Mouse (Mus musculus): ENCODE data around the gene Rps11. TPM values are rescaled to one million over a fixed set of nuclear protein-coding genes. Genes with fewer than 3 reads are reported as not detected.

Rps11 gene
- polyA plus RNA-seq, 1 experiment, result 1,240 TPM

DNA sequence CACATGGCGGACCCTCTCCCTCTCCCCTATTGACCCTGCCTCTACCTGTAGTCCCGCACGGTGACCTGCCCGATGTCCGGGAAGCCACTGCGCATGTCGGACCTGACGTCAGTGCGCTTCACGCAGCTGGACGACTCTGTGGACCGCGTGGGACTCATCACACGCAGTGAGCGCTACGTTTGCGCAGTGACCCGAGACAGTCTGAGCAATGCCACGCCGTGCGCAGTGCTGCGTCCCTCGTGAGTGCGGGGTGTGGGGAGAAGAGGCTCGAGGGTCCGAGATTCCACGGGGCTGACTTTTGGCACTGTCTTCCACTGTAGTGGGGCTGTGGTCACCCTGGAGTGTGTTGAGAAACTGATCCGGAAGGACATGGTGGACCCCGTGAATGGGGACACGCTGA is 47.7 kb downstream of the Rps11 start:
- TF ChIP-seq CTCF (IDR thresholded peaks at IDR 0.05; ENCODE audit: control insufficient read depth, insufficient read depth, low read length) (no peak), POLR2A (IDR thresholded peaks at IDR 0.05; ENCODE audit: borderline replicate concordance, control insufficient read depth, low read depth, low read length) (no peak)
- WGBS, result 94% methylated on average over 30 of the region's 30 CpGs
- Histone ChIP-seq H3K4me3 (replicated peaks; ENCODE audit: control insufficient read depth, low read depth, low read length) (no peak overlapping the region), H3K4me1 (ENCODE audit: control insufficient read depth, insufficient read depth, low read length) (no peaks in the 10 kb centered on the region; the same call in 1 of the 2 replicates), H3K27ac (ENCODE audit: control insufficient read depth, insufficient read depth, low read depth, low read length, poor library complexity) (no peak overlapping the region)

GRCm38 (mm10) chr7:45075405-45075804 is 48.8 kb downstream of the Rps11 start:
- 87% methylated on average over 4 of the region's 4 CpGs for WGBS
- no peak for TF ChIP-seq POLR2A (IDR thresholded peaks at IDR 0.05; ENCODE audit: borderline replicate concordance, control insufficient read depth, low read depth, low read length)
- H3K27ac ChIP-seq (ENCODE audit: control insufficient read depth, insufficient read depth, low read depth, low read length, poor library complexity), result no peak overlapping the region
- H3K4me1 ChIP-seq (ENCODE audit: control insufficient read depth, insufficient read depth, low read length), result no peaks in the 10 kb centered on the region
- H3K4me3 ChIP-seq (replicated peaks; ENCODE audit: control insufficient read depth, low read depth, low read length), result no peak overlapping the region

DNA sequence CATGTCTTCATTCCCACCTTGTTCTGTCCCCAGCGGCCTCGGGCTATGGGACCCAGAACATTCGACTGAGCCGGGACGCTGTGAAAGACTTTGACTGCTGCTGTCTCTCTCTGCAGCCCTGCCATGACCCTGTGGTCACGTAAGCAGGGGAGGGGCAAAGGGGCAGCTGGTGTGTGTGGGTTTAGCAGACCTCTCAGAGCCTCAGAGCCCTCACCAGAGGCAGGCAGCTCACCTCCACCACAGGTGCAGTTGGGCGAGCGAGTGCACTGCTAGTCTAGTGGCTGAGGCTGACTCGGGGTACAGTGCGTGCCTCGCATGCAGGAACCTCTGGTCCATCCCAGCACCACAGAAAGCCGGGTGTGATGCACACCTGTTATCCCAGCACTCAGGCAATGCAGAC is 50.3 kb downstream of the Rps11 start:
- Histone ChIP-seq H3K27ac (ENCODE audit: control insufficient read depth, insufficient read depth, low read depth, low read length, poor library complexity) (no peak overlapping the region), H3K4me1 (ENCODE audit: control insufficient read depth, insufficient read depth, low read length) (no peaks in the 10 kb centered on the region), H3K4me3 (replicated peaks; ENCODE audit: control insufficient read depth, low read depth, low read length) (no peak overlapping the region)
- TF ChIP-seq CTCF (IDR thresholded peaks at IDR 0.05; ENCODE audit: control insufficient read depth, insufficient read depth, low read length), result no peak
- TF ChIP-seq POLR2A (IDR thresholded peaks at IDR 0.05; ENCODE audit: borderline replicate concordance, control insufficient read depth, low read depth, low read length), result no peak
- WGBS, result 88% methylated on average over 12 of the region's 12 CpGs

DNA sequence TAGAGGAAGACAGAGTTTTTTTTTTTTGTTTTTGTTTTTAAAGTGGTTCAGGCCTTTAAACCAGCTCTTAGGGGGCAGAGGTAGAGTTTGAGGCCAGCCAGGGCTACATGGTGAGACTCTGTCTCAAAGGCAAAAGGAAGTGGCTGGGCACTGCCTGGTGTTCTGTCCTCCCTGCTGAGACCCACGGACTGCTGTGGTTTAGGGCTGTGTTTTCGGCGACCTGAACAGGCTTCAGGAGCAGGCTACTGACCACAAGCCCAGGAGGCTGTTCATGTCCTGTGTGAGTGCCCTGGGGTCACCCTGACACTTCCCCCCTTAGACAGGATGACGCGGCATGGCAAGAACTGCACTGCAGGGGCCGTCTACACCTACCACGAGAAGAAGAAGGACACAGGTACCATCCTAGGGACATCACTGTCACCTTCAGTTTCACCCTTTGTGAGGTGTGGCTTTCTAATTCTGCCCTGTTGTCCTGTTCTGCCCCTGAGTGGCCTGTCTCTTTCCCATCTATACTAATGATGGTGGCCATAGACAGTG is 51.0 kb downstream of the Rps11 start:
- Histone ChIP-seq H3K27ac (ENCODE audit: control insufficient read depth, insufficient read depth, low read depth, low read length, poor library complexity) (no peak overlapping the region), H3K4me3 (replicated peaks; ENCODE audit: control insufficient read depth, low read depth, low read length) (no peak overlapping the region), H3K4me1 (ENCODE audit: control insufficient read depth, insufficient read depth, low read length) (no peaks in the 10 kb centered on the region)
- TF ChIP-seq CTCF (IDR thresholded peaks at IDR 0.05; ENCODE audit: control insufficient read depth, insufficient read depth, low read length) (no peak), POLR2A (IDR thresholded peaks at IDR 0.05; ENCODE audit: borderline replicate concordance, control insufficient read depth, low read depth, low read length) (no peak)
- WGBS, result 37% methylated on average over 7 of the region's 7 CpGs

Other genes starting within 250 kb of the Rps11 start
- 14.6 and 25.4 TPM in 2 replicates for gene Med25, start 231.7 kb downstream of the Rps11 start, polyA plus RNA-seq (2011; ENCODE audit: insufficient read depth, insufficient read length, low replicate concordance, missing spikeins)
- gene Fuz, start 228.4 kb downstream of the Rps11 start, polyA plus RNA-seq (2011; ENCODE audit: insufficient read depth, insufficient read length, low replicate concordance, missing spikeins), result 7.0 and 21.8 TPM in 2 replicates
- gene Ap2a1, start 194.9 kb downstream of the Rps11 start, polyA plus RNA-seq (2011; ENCODE audit: insufficient read depth, insufficient read length, low replicate concordance, missing spikeins), result 43.5 and 60.3 TPM in 2 replicates
- not detected in 2 replicates for gene Tsks, start 181.2 kb downstream of the Rps11 start, polyA plus RNA-seq (2011; ENCODE audit: insufficient read depth, insufficient read length, low replicate concordance, missing spikeins)
- gene Cpt1c, start 149.6 kb downstream of the Rps11 start, polyA plus RNA-seq (2011; ENCODE audit: insufficient read depth, insufficient read length, low replicate concordance, missing spikeins), result 6.5 TPM in 2 replicates
- 192 and 337 TPM in 2 replicates for gene Prmt1, start 137.9 kb downstream of the Rps11 start, polyA plus RNA-seq (2011; ENCODE audit: insufficient read depth, insufficient read length, low replicate concordance, missing spikeins)
- 71.4 and 165 TPM in 2 replicates for gene Irf3, start 126.8 kb downstream of the Rps11 start, polyA plus RNA-seq (2011; ENCODE audit: insufficient read depth, insufficient read length, low replicate concordance, missing spikeins)
- 28.9 and 40.8 TPM in 2 replicates for gene Bcl2l12, start 125.7 kb downstream of the Rps11 start, polyA plus RNA-seq (2011; ENCODE audit: insufficient read depth, insufficient read length, low replicate concordance, missing spikeins)
- 45.6 and 72.1 TPM in 2 replicates for gene Scaf1, start 108.1 kb downstream of the Rps11 start, polyA plus RNA-seq (2011; ENCODE audit: insufficient read depth, insufficient read length, low replicate concordance, missing spikeins)
- 11.0 and 14.9 TPM in 2 replicates for gene Rras, start 106.5 kb downstream of the Rps11 start, polyA plus RNA-seq (2011; ENCODE audit: insufficient read depth, insufficient read length, low replicate concordance, missing spikeins)
- 8.6 and 14.3 TPM in 2 replicates for gene Prr12, start 71.6 kb downstream of the Rps11 start, polyA plus RNA-seq (2011; ENCODE audit: insufficient read depth, insufficient read length, low replicate concordance, missing spikeins)
- 31.8 and 44.8 TPM in 2 replicates for gene Nosip, start 62.0 kb downstream of the Rps11 start, polyA plus RNA-seq (2011; ENCODE audit: insufficient read depth, insufficient read length, low replicate concordance, missing spikeins)
- 13.8 and 18.2 TPM in 2 replicates for gene Prrg2, start 61.8 kb downstream of the Rps11 start, polyA plus RNA-seq (2011; ENCODE audit: insufficient read depth, insufficient read length, low replicate concordance, missing spikeins)
- gene Rcn3, start 32.2 kb downstream of the Rps11 start, polyA plus RNA-seq (2011; ENCODE audit: insufficient read depth, insufficient read length, low replicate concordance, missing spikeins), result 10.6 and 16.0 TPM in 2 replicates
- 13.9 and 19.1 TPM in 2 replicates for gene Fcgrt, start 20.6 kb downstream of the Rps11 start, polyA plus RNA-seq (2011; ENCODE audit: insufficient read depth, insufficient read length, low replicate concordance, missing spikeins)
- gene Rpl13a, start 4.3 kb upstream of the Rps11 start, polyA plus RNA-seq (2011; ENCODE audit: insufficient read depth, insufficient read length, low replicate concordance, missing spikeins), result 2,527 and 4,441 TPM in 2 replicates
- not detected in 2 replicates for gene Gm45713, start 11.8 kb upstream of the Rps11 start, polyA plus RNA-seq (2011; ENCODE audit: insufficient read depth, insufficient read length, low replicate concordance, missing spikeins)
- gene Flt3l, start 12.0 kb upstream of the Rps11 start, polyA plus RNA-seq (2011; ENCODE audit: insufficient read depth, insufficient read length, low replicate concordance, missing spikeins), result 32.5 and 85.0 TPM in 2 replicates
- 39.2 and 92.4 TPM in 2 replicates for gene Pih1d1, start 29.9 kb upstream of the Rps11 start, polyA plus RNA-seq (2011; ENCODE audit: insufficient read depth, insufficient read length, low replicate concordance, missing spikeins)
- gene Aldh16a1, start 30.1 kb upstream of the Rps11 start, polyA plus RNA-seq (2011; ENCODE audit: insufficient read depth, insufficient read length, low replicate concordance, missing spikeins), result 49.6 and 113 TPM in 2 replicates
- gene Slc17a7, start 39.5 kb upstream of the Rps11 start, polyA plus RNA-seq (2011; ENCODE audit: insufficient read depth, insufficient read length, low replicate concordance, missing spikeins), result 1.3 TPM in 1 of 2 replicates, not detected in the other
- 1.2 TPM in 1 of 2 replicates, not detected in the other for gene Gfy, start 55.1 kb upstream of the Rps11 start, polyA plus RNA-seq (2011; ENCODE audit: insufficient read depth, insufficient read length, low replicate concordance, missing spikeins)
- not detected in 2 replicates for gene Pth2, start 56.6 kb upstream of the Rps11 start, polyA plus RNA-seq (2011; ENCODE audit: insufficient read depth, insufficient read length, low replicate concordance, missing spikeins)
- not detected in 2 replicates for gene Ccdc155, start 80.5 kb upstream of the Rps11 start, polyA plus RNA-seq (2011; ENCODE audit: insufficient read depth, insufficient read length, low replicate concordance, missing spikeins)
- gene Dkkl1, start 87.7 kb upstream of the Rps11 start, polyA plus RNA-seq (2011; ENCODE audit: insufficient read depth, insufficient read length, low replicate concordance, missing spikeins), result 1.5 TPM in 1 of 2 replicates, not detected in the other
- gene Tead2, start 91.3 kb upstream of the Rps11 start, polyA plus RNA-seq (2011; ENCODE audit: insufficient read depth, insufficient read length, low replicate concordance, missing spikeins), result 5.0 and 10.9 TPM in 2 replicates
- 214 and 405 TPM in 2 replicates for gene Cd37, start 114.7 kb upstream of the Rps11 start, polyA plus RNA-seq (2011; ENCODE audit: insufficient read depth, insufficient read length, low replicate concordance, missing spikeins)
- not detected in 2 replicates for gene Slc6a16, start 116.6 kb upstream of the Rps11 start, polyA plus RNA-seq (2011; ENCODE audit: insufficient read depth, insufficient read length, low replicate concordance, missing spikeins)
- not detected in 2 replicates for gene Slc6a21, start 153.1 kb upstream of the Rps11 start, polyA plus RNA-seq (2011; ENCODE audit: insufficient read depth, insufficient read length, low replicate concordance, missing spikeins)
- 2.6 and 3.9 TPM in 2 replicates for gene Trpm4, start 209.3 kb upstream of the Rps11 start, polyA plus RNA-seq (2011; ENCODE audit: insufficient read depth, insufficient read length, low replicate concordance, missing spikeins)
- gene Hrc, start 210.9 kb upstream of the Rps11 start, polyA plus RNA-seq (2011; ENCODE audit: insufficient read depth, insufficient read length, low replicate concordance, missing spikeins), result 1.5 and 1.7 TPM in 2 replicates
- not detected in 2 replicates for gene Ppfia3, start 242.6 kb upstream of the Rps11 start, polyA plus RNA-seq (2011; ENCODE audit: insufficient read depth, insufficient read length, low replicate concordance, missing spikeins)
- gene Lin7b, start 246.1 kb upstream of the Rps11 start, polyA plus RNA-seq (2011; ENCODE audit: insufficient read depth, insufficient read length, low replicate concordance, missing spikeins), result not detected in 2 replicates

Data from bone marrow, adult 2 months (tissue).